ENCODE assay signal across 8 mouse cellular contexts in the genomic region with DNA sequence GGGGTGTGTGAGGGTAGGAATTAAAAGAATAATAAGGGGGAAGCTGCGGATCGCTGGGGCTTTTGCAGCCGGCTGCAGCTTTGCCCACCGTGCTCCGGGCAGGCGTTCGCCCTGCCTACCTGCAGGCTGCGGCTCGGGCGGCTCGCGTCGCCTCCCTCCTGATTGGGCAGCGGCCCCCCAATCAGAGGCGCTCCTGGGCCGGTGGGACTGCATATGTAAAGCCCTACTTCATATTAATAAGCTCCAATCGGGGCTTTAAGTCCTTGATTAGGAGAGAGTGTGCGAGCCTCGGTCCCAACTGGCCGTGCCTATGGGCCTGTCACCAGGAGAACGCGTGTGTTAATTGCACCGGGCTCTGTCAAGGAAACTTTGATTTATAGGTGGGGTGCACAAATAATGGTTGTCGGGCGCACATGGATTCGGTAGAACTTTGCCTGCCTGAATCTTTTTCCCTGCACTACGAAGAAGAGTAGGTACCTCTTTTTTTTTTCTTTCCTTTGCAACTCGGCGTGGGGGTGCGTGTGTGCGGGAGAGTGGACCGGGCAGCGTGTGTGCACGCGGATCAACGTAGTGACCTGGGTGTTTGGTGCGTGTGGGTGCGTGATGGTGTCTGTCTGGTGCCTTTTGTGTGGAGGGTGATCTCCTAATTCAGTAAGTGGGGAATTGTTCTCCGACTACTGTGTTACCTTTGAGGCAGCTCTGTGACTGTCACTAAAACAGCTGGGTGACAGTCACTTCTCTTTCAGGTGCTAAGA.
A peak's percentile ranks its signal among the peaks of the same experiment; 100 is the strongest.
DNase-seq lines count a peak whose midpoint lies in the region; ATAC-seq and TF ChIP-seq lines count a peak whose summit lies in the region.

No protein-coding gene starts in this region.

- peak; percentile 17 for DNase-seq in ES-E14 (ENCODE audit: low read depth, low spot score)
- DNase-seq in cerebellum, postnatal 10 days: peak; percentile 87 to 92
- DNase-seq in frontal cortex, postnatal 14 days (ENCODE audit: low spot score in 2 of 2): peak; percentile 17 to 33
- peak; percentile 81 for DNase-seq in hindbrain, embryonic 10.5 days (ENCODE audit: low spot score)
- DNase-seq in layer of hippocampus, postnatal 10 days (ENCODE audit: low spot score in 2 of 2): peak; percentile 7 to 17
- DNase-seq in lung, embryonic 14.5 days: peak; percentile 85
- peak; percentile 60 for DNase-seq in ovary, adult 18-20 months (ENCODE audit: low spot score)
- DNase-seq in yolk sac, embryonic 10.5 days (ENCODE audit: low spot score): peak; percentile 58

- TF ChIP-seq CTCF in lung, embryonic 14.5 days (IDR thresholded peaks at IDR 0.05; ENCODE audit: low read depth): no peak

- H3K36me3 ChIP-seq in ES-E14 (ENCODE audit: control insufficient read depth, insufficient read depth, low read length, poor library complexity, severe bottlenecking): no peaks in the 10 kb centered on the region
- no peaks in the 10 kb centered on the region for H3K36me3 ChIP-seq in hindbrain, embryonic 10.5 days
- no peaks in the 10 kb centered on the region for H3K36me3 ChIP-seq in lung, embryonic 14.5 days (ENCODE audit: insufficient read depth)

- H3K4me2 ChIP-seq in lung, embryonic 14.5 days: peak overlapping the region; percentile 83

- no peak overlapping the region; the same call in 1 of the 2 replicates for H3K9ac ChIP-seq in ES-E14 (ENCODE audit: insufficient read depth, low read depth, low read length, poor library complexity, severe bottlenecking)
- peak overlapping the region; percentile 32 for H3K9ac ChIP-seq in lung, embryonic 14.5 days

- ATAC-seq in lung, embryonic 14.5 days (ENCODE audit: insufficient read depth): peak; percentile 99

- H3K27me3 ChIP-seq in hindbrain, embryonic 10.5 days (ENCODE audit: insufficient read depth, poor library complexity, severe bottlenecking): peaks cover 31% of the 10 kb centered on the region
- 0 out of 2 replicates have a peak, but pooled peaks cover 5% of the 10 kb centered on the region for H3K27me3 ChIP-seq in lung, embryonic 14.5 days (ENCODE audit: insufficient read depth, low read length)

- H3K27ac ChIP-seq in ES-E14 (ENCODE audit: insufficient read depth, low read depth, low read length, poor library complexity, severe bottlenecking): no peak overlapping the region
- H3K27ac ChIP-seq in hindbrain, embryonic 10.5 days: no peak overlapping the region
- H3K27ac ChIP-seq in lung, embryonic 14.5 days (ENCODE audit: low read depth): no peak overlapping the region

- H3K4me3 ChIP-seq in ES-E14 (ENCODE audit: insufficient read depth in 1 of 2, low read depth in 1 of 2, low read length in 2 of 2, poor library complexity in 1 of 2, severe bottlenecking in 1 of 2): peak overlapping the region; percentile 43 to 70; a peak in 3 of 4 replicates
- peak overlapping the region; percentile 55 for H3K4me3 ChIP-seq in hindbrain, embryonic 10.5 days
- H3K4me3 ChIP-seq in lung, embryonic 14.5 days (ENCODE audit: low read depth, low read length): peak overlapping the region; percentile 40

- H3K9me3 ChIP-seq in ES-E14 (ENCODE audit: control insufficient read depth, insufficient read depth, low read depth, low read length): no peaks in the 10 kb centered on the region
- no peaks in the 10 kb centered on the region for H3K9me3 ChIP-seq in hindbrain, embryonic 10.5 days
- no peaks in the 10 kb centered on the region for H3K9me3 ChIP-seq in lung, embryonic 14.5 days (ENCODE audit: low read depth, low read length)

- in situ Hi-C loops in ES-E14 (cut with MboI; ENCODE audit: low sequenced_read_pairs in 2 of 2, unreplicated experiment in 2 of 2): no loop called here

- H3K4me1 ChIP-seq in ES-E14 (ENCODE audit: control insufficient read depth in 2 of 2, insufficient read depth in 2 of 2, low read length in 2 of 2, poor library complexity in 1 of 2): no peaks in the 10 kb centered on the region
- H3K4me1 ChIP-seq in hindbrain, embryonic 10.5 days (replicated peaks): peaks cover 4% of the 10 kb centered on the region
- H3K4me1 ChIP-seq in lung, embryonic 14.5 days (ENCODE audit: insufficient read depth): no peaks in the 10 kb centered on the region

- WGBS in hindbrain, embryonic 10.5 days: 1% methylated on average over 39 of the region's 39 CpGs
- under 1% methylated on average over 39 of the region's 39 CpGs for WGBS in lung, embryonic 14.5 days

TF ChIP-seq in ES-E14, 5 proteins besides CTCF, POLR2A, EP300 and RAD21:
- no peak for TF ChIP-seq ZC3H11A (IDR thresholded peaks at IDR 0.05; ENCODE audit: borderline replicate concordance, low read depth, low read length)
- no peak for TF ChIP-seq CHD2 (IDR thresholded peaks at IDR 0.05; ENCODE audit: low read depth, low read length)
- TF ChIP-seq MAFK (IDR thresholded peaks at IDR 0.05; ENCODE audit: insufficient read depth, low read depth, low read length): no peak
- no peak for TF ChIP-seq HCFC1 (IDR thresholded peaks at IDR 0.05; ENCODE audit: borderline replicate concordance, insufficient read depth, low read length)

Comparison
In these comparisons a context has a peak if more than half of its experiments do, and no peak if none do; other contexts are left out.
1. DNase-seq: peak in every context shown above with its lines; median percentile 90 in cerebellum, postnatal 10 days; 85 in lung, embryonic 14.5 days; 81 in hindbrain, embryonic 10.5 days; 60 in ovary, adult 18-20 months; 58 in yolk sac, embryonic 10.5 days; 25 in frontal cortex, postnatal 14 days; 17 in ES-E14; 12 in layer of hippocampus, postnatal 10 days.